16 mouse cellular contexts compared by ENCODE assay signal in the genomic region with DNA sequence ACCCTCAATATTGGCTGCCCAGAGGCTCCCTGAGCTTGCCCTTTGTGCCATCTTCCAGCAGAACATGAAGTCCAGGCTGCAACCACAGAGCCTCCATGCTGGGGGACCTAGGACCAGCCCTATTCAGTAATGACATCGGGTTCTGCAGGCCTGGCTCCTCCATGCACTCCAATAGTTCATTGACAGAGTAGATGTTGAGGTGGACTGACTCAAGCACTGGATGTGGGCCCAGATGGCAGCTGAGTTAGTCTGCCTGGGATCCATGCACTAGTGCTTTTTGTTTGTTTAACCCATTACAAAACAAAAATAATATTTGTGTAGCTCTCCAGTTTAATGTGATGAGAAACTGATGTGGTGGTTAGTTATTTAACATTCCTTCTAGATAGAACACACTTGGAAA.
"Had no signal": no experiment of that assay in that cellular context is flagged by ENCODE, and none has a peak within 500 bp of the region (broad histone marks: within the 10 kb centered on the region; RNA-seq: fewer than 3 reads in every experiment).

No protein-coding gene starts in this region.

- DNase-seq: kidney, adult 2 months; kidney, postnatal 36 days; lung, adult 2 months; lung, postnatal 10 days; lung, postnatal 4 days; retina, postnatal 1 day; right cerebral cortex, postnatal 4 days; spleen, adult 18-20 months; thymus, postnatal 4 days had no signal

- H3K27me3 ChIP-seq: limb, embryonic 12.5 days; liver, embryonic 15.5 days; midbrain, embryonic 15.5 days; neural tube, embryonic 12.5 days had no signal

- H3K9ac ChIP-seq: limb, embryonic 12.5 days; liver, embryonic 15.5 days; midbrain, embryonic 15.5 days; neural tube, embryonic 12.5 days had no signal

- ATAC-seq: midbrain, embryonic 15.5 days had no signal

- H3K4me1 ChIP-seq: limb, embryonic 12.5 days; liver, embryonic 15.5 days; midbrain, embryonic 15.5 days; neural tube, embryonic 12.5 days had no signal

- H3K9me3 ChIP-seq: limb, embryonic 12.5 days; liver, embryonic 15.5 days; midbrain, embryonic 15.5 days; neural tube, embryonic 12.5 days had no signal

- H3K27ac ChIP-seq: layer of hippocampus, adult 2 months; limb, embryonic 12.5 days; liver, embryonic 15.5 days; midbrain, embryonic 15.5 days; neural tube, embryonic 12.5 days had no signal

- H3K4me3 ChIP-seq: layer of hippocampus, adult 2 months; limb, embryonic 12.5 days; liver, embryonic 15.5 days; midbrain, embryonic 15.5 days; neural tube, embryonic 12.5 days had no signal

- H3K4me2 ChIP-seq: limb, embryonic 12.5 days; liver, embryonic 11.5 days; liver, embryonic 15.5 days; midbrain, embryonic 11.5 days; midbrain, embryonic 15.5 days; neural tube, embryonic 12.5 days had no signal

- H3K36me3 ChIP-seq: limb, embryonic 12.5 days; liver, embryonic 15.5 days; midbrain, embryonic 15.5 days; neural tube, embryonic 12.5 days had no signal
